Mouse (Mus musculus) cerebellum, adult 2 months (tissue): ENCODE data around the gene Rreb1.

Experiments used
- CTCF ChIP-seq: fragments of 200-500 bp; IDR thresholded peaks from 2 replicates; pipeline ENCODE4 v1.5.1; 2011; ENCODE audit warnings: low read depth, mild to moderate bottlenecking, control low read depth, low read length, moderate library complexity, borderline replicate concordance; ENCODE audit not compliant: insufficient read depth
- POLR2A ChIP-seq: fragments of 200-500 bp; IDR thresholded peaks from 2 replicates; pipeline ENCODE4 v1.6.1; 2011; ENCODE audit warnings: low read length, control low read depth, borderline replicate concordance; ENCODE audit not compliant: insufficient read depth

DNA sequence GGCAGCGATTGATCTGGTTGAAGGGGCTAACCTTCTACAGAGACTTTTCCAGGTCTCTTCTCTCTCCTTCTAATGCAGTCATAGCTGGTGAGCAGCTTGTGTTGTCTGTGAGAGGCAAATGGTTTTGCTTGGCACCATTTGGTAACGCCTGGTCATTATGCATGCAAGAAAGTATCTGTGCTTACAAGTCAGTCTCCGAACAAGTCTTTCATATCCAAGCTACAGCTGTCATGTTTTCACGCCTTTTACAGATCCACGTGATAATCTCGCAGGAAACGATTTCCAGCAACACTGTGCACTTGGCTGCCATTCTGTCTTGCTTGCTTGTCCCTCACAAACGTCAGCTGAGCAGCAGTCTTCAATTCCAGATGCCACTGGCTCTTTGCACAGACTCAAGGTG, 191.8 kb downstream of the Rreb1 start:
- no peak for TF ChIP-seq POLR2A
- no peak for TF ChIP-seq CTCF
